In genomic region chr15:31167506-31167905, GRCm38 (mm10) we compare ENCODE assay signal across 20 mouse cellular contexts. TPM values are rescaled to one million over a fixed set of nuclear protein-coding genes. Genes with fewer than 3 reads are reported as not detected.
A peak's percentile ranks its signal among the peaks of the same experiment; 100 is the strongest.
DNase-seq lines count a peak whose midpoint lies in the region; TF ChIP-seq lines count a peak whose summit lies in the region.
"Had no signal": no experiment of that assay in that cellular context is flagged by ENCODE, and none has a peak within 500 bp of the region (broad histone marks: within the 10 kb centered on the region; RNA-seq: fewer than 3 reads in every experiment).

No protein-coding gene starts in this region.

- H3ac ChIP-seq in myocyte (ENCODE audit: control insufficient read depth, insufficient read length): no peak overlapping the region

- WGBS in heart, embryonic 10.5 days: 71% methylated on average over 5 of the region's 5 CpGs

- DNase-seq in heart, adult 11 months: peak; percentile 25
- DNase-seq in heart, embryonic 10.5 days (ENCODE audit: low spot score): no peak
- peak; percentile 37 for DNase-seq in thymus, postnatal 0 days (ENCODE audit: low spot score)
- no peak for DNase-seq in thymus, adult 18-20 months
- no peak for DNase-seq in left cerebral cortex, postnatal 36 days (ENCODE audit: low spot score in 2 of 2)
- DNase-seq in kidney, postnatal 14 days: no peak
- DNase-seq: adrenal gland, adult 8-10 months; adrenal gland, postnatal 14 days; adrenal gland, postnatal 36 days; cerebellum, adult 11-12 months; cerebellum, adult 2 months; cerebellum, adult 9-10 months; cerebellum, postnatal 10 days; cerebellum, postnatal 25 days had no signal

- H3K9me3 ChIP-seq in heart, embryonic 10.5 days: no peaks in the 10 kb centered on the region
- H3K9me3 ChIP-seq: embryonic facial prominence, embryonic 10.5 days; embryonic facial prominence, embryonic 12.5 days; forebrain, embryonic 13.5 days; forebrain, embryonic 15.5 days; G1E had no signal

- H3K27me3 ChIP-seq in heart, embryonic 10.5 days (ENCODE audit: insufficient read depth, poor library complexity, severe bottlenecking): no peaks in the 10 kb centered on the region
- no peaks in the 10 kb centered on the region for H3K27me3 ChIP-seq in myocyte (ENCODE audit: control insufficient read depth, insufficient read depth, insufficient read length)
- H3K27me3 ChIP-seq: embryonic facial prominence, embryonic 12.5 days; forebrain, embryonic 13.5 days; forebrain, embryonic 15.5 days had no signal

- intact Hi-C loops in left cerebral cortex, postnatal 36 days (cut with DNase I): no loop called here

- no peaks in the 10 kb centered on the region; the same call in 1 of the 2 replicates for H3K4me1 ChIP-seq in heart, embryonic 10.5 days
- H3K4me1 ChIP-seq: embryonic facial prominence, embryonic 10.5 days; embryonic facial prominence, embryonic 12.5 days; forebrain, embryonic 13.5 days; forebrain, embryonic 15.5 days had no signal

- no peaks in the 10 kb centered on the region for H3K79me2 ChIP-seq in myocyte (ENCODE audit: control insufficient read depth, insufficient read depth)

- H3K4me3 ChIP-seq in heart, embryonic 10.5 days: no peak overlapping the region
- no peak overlapping the region for H3K4me3 ChIP-seq in myocyte
- H3K4me3 ChIP-seq: embryonic facial prominence, embryonic 10.5 days; embryonic facial prominence, embryonic 12.5 days; forebrain, embryonic 13.5 days; forebrain, embryonic 15.5 days had no signal

- no peaks in the 10 kb centered on the region for H3K36me3 ChIP-seq in heart, embryonic 10.5 days
- no peaks in the 10 kb centered on the region for H3K36me3 ChIP-seq in myocyte (ENCODE audit: control insufficient read depth, insufficient read depth)
- H3K36me3 ChIP-seq: embryonic facial prominence, embryonic 10.5 days; embryonic facial prominence, embryonic 12.5 days; forebrain, embryonic 15.5 days; G1E had no signal

- TF ChIP-seq POLR2A in myocyte (IDR thresholded peaks at IDR 0.05; ENCODE audit: insufficient read length, low read depth): no peak

- no peak overlapping the region for H3K27ac ChIP-seq in heart, embryonic 10.5 days
- H3K27ac ChIP-seq: embryonic facial prominence, embryonic 10.5 days; embryonic facial prominence, embryonic 12.5 days; forebrain, embryonic 13.5 days; forebrain, embryonic 15.5 days had no signal

- H3K4me2 ChIP-seq in myocyte (ENCODE audit: low read depth): no peak overlapping the region
- H3K4me2 ChIP-seq: embryonic facial prominence, embryonic 12.5 days; forebrain, embryonic 13.5 days; forebrain, embryonic 15.5 days had no signal

TF ChIP-seq in myocyte, 11 proteins besides CTCF, POLR2A, EP300 and RAD21:
- no peak for TF ChIP-seq REST (IDR thresholded peaks at IDR 0.05; ENCODE audit: insufficient read depth, insufficient read length)
- TF ChIP-seq SRF (IDR thresholded peaks at IDR 0.05; ENCODE audit: control insufficient read depth, insufficient read length, low read depth): no peak
- TF ChIP-seq MYOD1 (IDR thresholded peaks at IDR 0.05; ENCODE audit: control insufficient read depth in 1 of 3, insufficient read length in 2 of 3, low read depth in 2 of 3): peak in 2 of 3 experiments; percentile 82 to 95
- no peak for TF ChIP-seq MYOG (IDR thresholded peaks at IDR 0.05; ENCODE audit: control insufficient read depth in 1 of 3, insufficient read depth in 1 of 3, insufficient read length in 2 of 3, low read depth in 2 of 3)
- TF ChIP-seq E2F4 (IDR thresholded peaks at IDR 0.05; ENCODE audit: insufficient read depth): no peak
- TF ChIP-seq TCF12 (IDR thresholded peaks at IDR 0.05; ENCODE audit: insufficient read depth, poor library complexity, severe bottlenecking): no peak
- no peak for TF ChIP-seq CEBPB (IDR thresholded peaks at IDR 0.05; ENCODE audit: insufficient read depth, poor library complexity, severe bottlenecking)

RNA-seq across cellular contexts. Expression of gene Dap, which starts 56.6 kb away (rescaled TPM):
- 38.1 and 49.2 TPM in 2 replicates for polyA plus RNA-seq in heart, embryonic 10.5 days (2016; fragmentation: Nextera tagmentation; extraction: Ambion mirVana)
- 88.6 and 89.5 TPM in 2 replicates for polyA plus RNA-seq in thymus, postnatal 0 days (2015; fragmentation: Nextera tagmentation; extraction: Ambion mirVana)
- polyA plus RNA-seq in myocyte (2012; fragmentation: generic; extraction: Trizol): 417 TPM
- total RNA-seq in left cerebral cortex, postnatal 36 days (2021): 1 to 10 TPM; 6.0 to 7.2 TPM

Comparison
In these comparisons a context has a peak if more than half of its experiments do, and no peak if none do; other contexts are left out.
1. DNase-seq: peak in heart, adult 11 months (single experiment) and thymus, postnatal 0 days (single experiment); none in heart, embryonic 10.5 days (single experiment), thymus, adult 18-20 months (0 of 2), left cerebral cortex, postnatal 36 days (0 of 2) and kidney, postnatal 14 days (single experiment).